Mouse (Mus musculus): ENCODE measurements around the gene Gm36079. TPM values are rescaled to one million over a fixed set of nuclear protein-coding genes. Genes with fewer than 3 reads are reported as not detected.
"Not testable (repeated sequence)": the region's sequence is repeated elsewhere in the genome, so short reads cannot be mapped to it uniquely, and the experiment has no call there.

The Gm36079 gene
- polyA plus RNA-seq, 1 experiment from 2014 or later: not detected

DNA sequence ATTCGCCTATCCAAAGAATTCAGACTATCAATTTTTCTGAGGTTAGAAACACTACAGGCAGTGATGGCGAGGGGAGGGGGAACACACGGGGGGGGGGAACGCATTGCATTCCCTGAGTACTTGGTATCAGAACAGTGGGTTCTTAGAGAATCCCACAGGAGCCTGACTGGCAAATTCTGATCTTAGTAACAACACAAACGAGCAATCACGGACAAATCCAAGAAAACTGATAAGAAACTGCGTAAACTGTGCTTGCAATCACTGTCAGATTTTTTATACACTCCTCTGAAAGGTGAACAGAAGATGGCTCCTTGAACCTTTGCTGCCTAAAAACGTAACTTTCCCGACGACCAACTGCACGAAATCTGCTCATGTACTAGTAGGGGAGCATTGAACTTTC, 557 bp upstream of the Gm36079 start:
- not testable (repeated sequence) for DNase-seq (ENCODE audit: low spot score); H3K4me2 ChIP-seq (ENCODE audit: low read depth, low read length); H3K36me3 ChIP-seq (replicated peaks; ENCODE audit: control insufficient read depth, insufficient read depth, low read depth, low read length); H3K9me3 ChIP-seq (replicated peaks; ENCODE audit: control insufficient read depth, low read length); H3K4me1 ChIP-seq (ENCODE audit: control insufficient read depth, insufficient read depth, low read length); H3K27me3 ChIP-seq (ENCODE audit: control insufficient read depth, insufficient read depth, low read length); ATAC-seq (replicated peaks; ENCODE audit: insufficient number of reproducible peaks, low FRiP score, low TSS enrichment, low read depth); H3K4me3 ChIP-seq (ENCODE audit: low read depth, low read length); H3K9ac ChIP-seq (replicated peaks; ENCODE audit: low read length); H3K27ac ChIP-seq (replicated peaks; ENCODE audit: low read depth, low read length)
- under 1% methylated on average over 9 of the region's 11 CpGs for WGBS

DNA sequence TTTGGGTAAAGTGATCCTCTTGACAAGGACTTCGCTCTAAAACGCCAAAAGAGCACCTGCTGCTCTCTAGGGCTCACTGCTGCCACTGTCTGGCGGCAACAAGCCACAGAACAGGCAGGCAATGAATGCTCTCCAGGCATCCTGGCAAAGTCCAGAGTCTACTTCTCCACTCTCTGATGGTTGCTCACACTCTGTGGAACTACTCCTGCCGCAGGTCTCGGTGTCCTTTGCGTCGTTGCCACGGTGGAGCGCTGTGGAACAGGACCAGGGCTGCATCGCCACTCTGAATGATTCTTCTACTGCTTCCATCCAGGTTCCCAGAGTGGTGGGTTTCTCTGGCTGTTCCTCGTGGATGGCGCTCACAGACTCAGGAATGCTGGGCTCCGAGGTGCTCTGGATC, 438 bp downstream of the Gm36079 start:
- H3K4me3 ChIP-seq (ENCODE audit: low read depth, low read length); H3K36me3 ChIP-seq (replicated peaks; ENCODE audit: control insufficient read depth, insufficient read depth, low read depth, low read length); H3K27me3 ChIP-seq (ENCODE audit: control insufficient read depth, insufficient read depth, low read length); H3K9ac ChIP-seq (replicated peaks; ENCODE audit: low read length); H3K9me3 ChIP-seq (replicated peaks; ENCODE audit: control insufficient read depth, low read length); DNase-seq (ENCODE audit: low spot score); H3K4me2 ChIP-seq (ENCODE audit: low read depth, low read length); H3K27ac ChIP-seq (replicated peaks; ENCODE audit: low read depth, low read length); H3K4me1 ChIP-seq (ENCODE audit: control insufficient read depth, insufficient read depth, low read length): not testable (repeated sequence)
- ATAC-seq (replicated peaks; ENCODE audit: insufficient number of reproducible peaks, low FRiP score, low TSS enrichment, low read depth): 0 out of 2 replicates have a peak, but pooled peaks have one; percentile 52
- WGBS: 0% methylated on average over 3 of the region's 13 CpGs

DNA sequence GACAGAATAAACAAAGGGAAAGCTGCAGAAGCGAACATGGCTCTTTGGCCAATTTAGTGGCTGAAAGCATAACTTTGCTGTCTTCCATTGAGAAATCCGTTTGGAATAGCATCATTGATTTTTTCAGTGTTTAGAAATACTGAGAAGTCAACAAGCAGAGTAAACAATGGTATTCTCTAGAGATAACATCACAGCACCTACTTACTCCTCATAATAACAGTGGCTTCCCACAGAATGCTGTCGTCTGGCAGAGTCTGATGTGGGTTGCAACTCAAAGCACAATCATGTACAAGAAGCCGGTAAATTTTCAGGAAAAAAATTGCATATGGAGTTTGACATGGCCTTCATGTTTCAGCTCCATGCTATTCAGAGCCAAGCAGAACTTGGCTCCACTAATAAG, 1.2 kb downstream of the Gm36079 start:
- not testable (repeated sequence) for H3K36me3 ChIP-seq (replicated peaks; ENCODE audit: control insufficient read depth, insufficient read depth, low read depth, low read length); H3K27me3 ChIP-seq (ENCODE audit: control insufficient read depth, insufficient read depth, low read length); H3K4me2 ChIP-seq (ENCODE audit: low read depth, low read length); ATAC-seq (replicated peaks; ENCODE audit: insufficient number of reproducible peaks, low FRiP score, low TSS enrichment, low read depth); H3K27ac ChIP-seq (replicated peaks; ENCODE audit: low read depth, low read length); H3K4me1 ChIP-seq (ENCODE audit: control insufficient read depth, insufficient read depth, low read length); H3K9me3 ChIP-seq (replicated peaks; ENCODE audit: control insufficient read depth, low read length); H3K9ac ChIP-seq (replicated peaks; ENCODE audit: low read length); H3K4me3 ChIP-seq (ENCODE audit: low read depth, low read length)
- peak; percentile 0 for DNase-seq (ENCODE audit: low spot score)
- WGBS: 9% methylated on average over 4 of the region's 4 CpGs

DNA sequence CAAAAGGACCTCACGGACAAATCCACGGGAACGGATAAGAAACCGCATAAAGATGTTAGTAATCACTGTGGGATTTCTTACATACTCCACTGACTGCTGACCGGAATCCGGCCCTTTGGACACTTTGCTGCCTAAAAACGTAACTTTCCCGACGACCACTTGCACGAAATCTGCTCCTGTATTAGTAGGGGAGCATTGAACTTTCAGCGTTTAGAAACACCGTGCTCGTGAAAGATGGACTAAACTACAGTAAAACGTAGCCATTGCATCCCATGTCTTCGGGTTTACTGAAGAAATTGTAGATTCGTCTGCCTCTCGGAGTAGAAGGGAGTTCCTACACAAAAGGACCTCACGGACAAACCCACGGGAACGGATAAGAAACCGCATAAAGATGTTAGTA, 1.8 kb downstream of the Gm36079 start:
- not testable (repeated sequence) for H3K9ac ChIP-seq (replicated peaks; ENCODE audit: low read length); H3K4me1 ChIP-seq (ENCODE audit: control insufficient read depth, insufficient read depth, low read length); H3K27ac ChIP-seq (replicated peaks; ENCODE audit: low read depth, low read length); H3K27me3 ChIP-seq (ENCODE audit: control insufficient read depth, insufficient read depth, low read length); ATAC-seq (replicated peaks; ENCODE audit: insufficient number of reproducible peaks, low FRiP score, low TSS enrichment, low read depth); H3K36me3 ChIP-seq (replicated peaks; ENCODE audit: control insufficient read depth, insufficient read depth, low read depth, low read length); DNase-seq (ENCODE audit: low spot score); H3K4me2 ChIP-seq (ENCODE audit: low read depth, low read length); H3K4me3 ChIP-seq (ENCODE audit: low read depth, low read length); H3K9me3 ChIP-seq (replicated peaks; ENCODE audit: control insufficient read depth, low read length)
- WGBS: 2% methylated on average over 18 of the region's 21 CpGs

DNA sequence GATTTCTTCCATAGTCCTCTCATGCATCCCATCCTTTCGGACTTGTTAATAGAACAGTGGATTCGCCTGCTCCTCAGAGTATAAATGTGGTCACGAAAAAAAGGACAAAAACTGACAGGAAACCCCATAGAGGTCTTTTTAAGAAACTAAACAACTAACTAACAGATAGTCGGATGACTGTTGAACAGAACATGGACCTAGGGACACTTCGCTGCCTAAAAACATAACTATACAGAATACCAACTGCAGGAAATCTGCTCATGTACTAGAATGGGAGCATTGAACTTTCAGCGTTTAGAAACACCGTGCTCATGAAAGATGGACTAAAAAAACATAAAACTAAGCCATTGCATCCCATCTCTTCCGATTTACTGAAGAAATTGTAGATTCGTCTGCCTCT, 2.2 kb downstream of the Gm36079 start:
- peak; percentile 10 for DNase-seq (ENCODE audit: low spot score)
- H3K9me3 ChIP-seq (replicated peaks; ENCODE audit: control insufficient read depth, low read length); H3K4me2 ChIP-seq (ENCODE audit: low read depth, low read length); H3K27me3 ChIP-seq (ENCODE audit: control insufficient read depth, insufficient read depth, low read length); H3K27ac ChIP-seq (replicated peaks; ENCODE audit: low read depth, low read length); H3K4me3 ChIP-seq (ENCODE audit: low read depth, low read length); H3K36me3 ChIP-seq (replicated peaks; ENCODE audit: control insufficient read depth, insufficient read depth, low read depth, low read length); H3K4me1 ChIP-seq (ENCODE audit: control insufficient read depth, insufficient read depth, low read length); ATAC-seq (replicated peaks; ENCODE audit: insufficient number of reproducible peaks, low FRiP score, low TSS enrichment, low read depth); H3K9ac ChIP-seq (replicated peaks; ENCODE audit: low read length): not testable (repeated sequence)
- WGBS: 9% methylated on average over 9 of the region's 9 CpGs

DNA sequence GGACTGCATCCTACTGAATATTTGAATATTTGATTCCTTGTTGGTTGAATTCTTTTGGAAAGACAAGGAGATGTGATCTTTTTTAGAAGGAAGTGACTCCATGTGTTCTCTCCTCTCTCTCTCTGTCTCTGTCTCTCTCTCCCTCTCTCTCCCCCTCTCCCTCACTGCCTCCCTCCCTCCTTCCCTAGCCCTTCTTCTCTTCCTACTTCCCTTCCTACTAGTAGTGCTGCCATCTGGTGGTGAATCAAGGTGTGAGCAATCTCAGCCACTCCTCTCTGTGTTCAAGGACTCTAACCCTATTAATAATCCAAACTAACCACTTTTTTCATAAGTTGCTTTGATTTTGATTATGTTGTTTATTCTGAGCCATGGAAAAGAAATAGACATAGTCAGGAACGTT, 5.3 kb downstream of the Gm36079 start:
- not testable (repeated sequence) for H3K36me3 ChIP-seq (replicated peaks; ENCODE audit: control insufficient read depth, insufficient read depth, low read depth, low read length); H3K4me1 ChIP-seq (ENCODE audit: control insufficient read depth, insufficient read depth, low read length); H3K4me3 ChIP-seq (ENCODE audit: low read depth, low read length); H3K27me3 ChIP-seq (ENCODE audit: control insufficient read depth, insufficient read depth, low read length); H3K27ac ChIP-seq (replicated peaks; ENCODE audit: low read depth, low read length); ATAC-seq (replicated peaks; ENCODE audit: insufficient number of reproducible peaks, low FRiP score, low TSS enrichment, low read depth); H3K4me2 ChIP-seq (ENCODE audit: low read depth, low read length); H3K9ac ChIP-seq (replicated peaks; ENCODE audit: low read length); H3K9me3 ChIP-seq (replicated peaks; ENCODE audit: control insufficient read depth, low read length)
- no CpG with 5 or more reads among the region's 1 CpGs for WGBS
- DNase-seq (ENCODE audit: low spot score): peak; percentile 33

DNA sequence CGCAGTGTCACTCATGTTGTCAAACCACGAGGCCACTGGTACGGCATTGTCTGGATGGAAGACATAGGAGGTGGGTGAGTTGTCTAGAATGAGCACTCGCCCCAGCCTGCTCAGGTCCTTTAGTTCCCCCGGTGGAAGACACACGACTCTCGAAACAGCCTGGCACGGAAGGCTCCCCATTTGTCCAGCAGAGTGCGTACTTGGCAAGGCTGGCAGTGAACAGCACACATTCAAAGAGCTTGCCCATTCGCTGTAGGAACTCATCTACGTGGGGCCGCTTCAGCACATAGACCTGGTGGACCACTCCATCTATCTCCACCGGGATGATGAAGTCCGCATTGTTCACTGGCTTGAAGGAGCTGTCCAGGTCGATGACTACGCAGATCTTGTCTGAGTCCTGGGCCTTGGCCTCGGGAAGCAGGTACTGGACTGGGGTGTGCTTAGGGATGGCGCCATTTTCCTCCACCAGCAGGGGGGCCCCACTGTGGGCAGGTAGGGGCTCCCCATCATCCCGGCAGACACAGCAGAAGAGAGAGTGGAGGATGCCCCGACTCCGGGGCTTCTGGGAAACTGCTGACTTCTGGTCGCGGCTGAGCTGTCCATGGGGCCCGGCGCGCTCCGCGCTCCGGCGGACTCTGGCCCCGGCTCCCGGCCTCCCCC, 11.3 kb downstream of the Gm36079 start:
- WGBS: 0% methylated on average over 6 of the region's 32 CpGs
- not testable (repeated sequence) for H3K36me3 ChIP-seq (replicated peaks; ENCODE audit: control insufficient read depth, insufficient read depth, low read depth, low read length); H3K27ac ChIP-seq (replicated peaks; ENCODE audit: low read depth, low read length); H3K4me3 ChIP-seq (ENCODE audit: low read depth, low read length); H3K9me3 ChIP-seq (replicated peaks; ENCODE audit: control insufficient read depth, low read length); H3K4me1 ChIP-seq (ENCODE audit: control insufficient read depth, insufficient read depth, low read length); H3K4me2 ChIP-seq (ENCODE audit: low read depth, low read length); H3K27me3 ChIP-seq (ENCODE audit: control insufficient read depth, insufficient read depth, low read length); DNase-seq (ENCODE audit: low spot score); H3K9ac ChIP-seq (replicated peaks; ENCODE audit: low read length)
- ATAC-seq (replicated peaks; ENCODE audit: insufficient number of reproducible peaks, low FRiP score, low TSS enrichment, low read depth): 0 out of 2 replicates have a peak, but pooled peaks have one; percentile 23

DNA sequence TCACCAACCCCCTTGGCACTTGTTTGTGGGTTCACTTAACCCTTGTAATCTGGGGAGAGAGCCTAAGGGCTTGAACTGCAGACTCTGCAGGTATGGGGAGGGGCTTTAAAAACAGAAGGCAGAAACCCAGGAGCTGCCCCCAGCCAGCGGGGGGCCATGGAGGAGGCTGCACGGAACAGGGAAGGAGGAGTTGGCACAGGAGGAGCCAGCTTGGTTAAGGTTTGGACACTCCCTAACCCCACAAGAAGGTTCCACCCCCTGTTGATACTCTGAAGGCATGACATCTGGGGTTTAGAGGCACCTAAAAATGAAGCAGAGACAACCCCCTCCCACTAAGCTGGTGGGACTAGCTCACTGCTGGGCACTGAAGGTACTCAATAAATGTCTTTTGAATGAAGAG, 12.8 kb downstream of the Gm36079 start:
- H3K27me3 ChIP-seq (ENCODE audit: control insufficient read depth, insufficient read depth, low read length); ATAC-seq (replicated peaks; ENCODE audit: insufficient number of reproducible peaks, low FRiP score, low TSS enrichment, low read depth); H3K36me3 ChIP-seq (replicated peaks; ENCODE audit: control insufficient read depth, insufficient read depth, low read depth, low read length); H3K9me3 ChIP-seq (replicated peaks; ENCODE audit: control insufficient read depth, low read length); H3K9ac ChIP-seq (replicated peaks; ENCODE audit: low read length); H3K4me3 ChIP-seq (ENCODE audit: low read depth, low read length); DNase-seq (ENCODE audit: low spot score); H3K27ac ChIP-seq (replicated peaks; ENCODE audit: low read depth, low read length); H3K4me1 ChIP-seq (ENCODE audit: control insufficient read depth, insufficient read depth, low read length); H3K4me2 ChIP-seq (ENCODE audit: low read depth, low read length): not testable (repeated sequence)
- WGBS: no CpG with 5 or more reads among the region's 2 CpGs
